In genomic region chr11:35282825-35283571, GRCm38 (mm10) we compare ENCODE assay signal across 8 mouse cellular contexts.
A peak's percentile ranks its signal among the peaks of the same experiment; 100 is the strongest.
DNase-seq lines count a peak whose midpoint lies in the region; ATAC-seq and TF ChIP-seq lines count a peak whose summit lies in the region.

No protein-coding gene starts in this region.

- H3K9me3 ChIP-seq in liver, postnatal 0 days (ENCODE audit: low read length): no peaks in the 10 kb centered on the region
- H3K9me3 ChIP-seq in embryonic facial prominence, embryonic 13.5 days: no peaks in the 10 kb centered on the region
- no peaks in the 10 kb centered on the region for H3K9me3 ChIP-seq in liver, embryonic 11.5 days (ENCODE audit: control insufficient read depth, low read length)

- no peak overlapping the region for H3K27ac ChIP-seq in liver, postnatal 0 days (ENCODE audit: low read depth)
- peak overlapping the region; percentile 75 for H3K27ac ChIP-seq in embryonic facial prominence, embryonic 13.5 days
- H3K27ac ChIP-seq in left cerebral cortex, adult 2 months: peak overlapping the region; percentile 83
- H3K27ac ChIP-seq in olfactory bulb, adult 2 months (ENCODE audit: insufficient read depth, low read depth, low read length): peak overlapping the region; percentile 84
- H3K27ac ChIP-seq in liver, embryonic 11.5 days (ENCODE audit: low read depth, low read length): no peak overlapping the region

- no peak for TF ChIP-seq CTCF in liver, postnatal 0 days (IDR thresholded peaks at IDR 0.05; ENCODE audit: low read depth)
- TF ChIP-seq CTCF in left cerebral cortex, adult 2 months (IDR thresholded peaks at IDR 0.05): no peak
- TF ChIP-seq CTCF in olfactory bulb, adult 2 months (IDR thresholded peaks at IDR 0.05; ENCODE audit: insufficient read depth, low read depth, low read length): no peak

- ATAC-seq in liver, postnatal 0 days: no peak
- peak; percentile 49 for ATAC-seq in embryonic facial prominence, embryonic 13.5 days (ENCODE audit: insufficient number of reproducible peaks, insufficient read depth, low FRiP score, low TSS enrichment, low read depth)
- ATAC-seq in liver, embryonic 11.5 days (replicated peaks; ENCODE audit: low FRiP score): no peak

- H3K27me3 ChIP-seq in liver, postnatal 0 days (ENCODE audit: insufficient read depth, low read length): no peaks in the 10 kb centered on the region
- H3K27me3 ChIP-seq in embryonic facial prominence, embryonic 13.5 days: no peaks in the 10 kb centered on the region
- no peaks in the 10 kb centered on the region for H3K27me3 ChIP-seq in liver, embryonic 11.5 days (replicated peaks; ENCODE audit: control insufficient read depth, insufficient read depth, low read length)

- H3K4me1 ChIP-seq in liver, postnatal 0 days (ENCODE audit: insufficient read depth): peaks cover 4% of the 10 kb centered on the region; the same call in 1 of the 2 replicates
- peaks cover 55% of the 10 kb centered on the region for H3K4me1 ChIP-seq in embryonic facial prominence, embryonic 13.5 days
- H3K4me1 ChIP-seq in olfactory bulb, adult 2 months (ENCODE audit: control insufficient read depth, insufficient read depth, low read length): peaks cover 26% of the 10 kb centered on the region
- no peaks in the 10 kb centered on the region for H3K4me1 ChIP-seq in liver, embryonic 11.5 days (replicated peaks; ENCODE audit: control insufficient read depth, insufficient read depth, low read length)

- H3K4me2 ChIP-seq in liver, postnatal 0 days (ENCODE audit: low read depth, low read length): no peak overlapping the region
- peak overlapping the region; percentile 31 for H3K4me2 ChIP-seq in embryonic facial prominence, embryonic 13.5 days
- no peak overlapping the region for H3K4me2 ChIP-seq in liver, embryonic 11.5 days

- TF ChIP-seq EP300 in liver, postnatal 0 days (IDR thresholded peaks at IDR 0.05; ENCODE audit: low read depth): no peak

- no peak for TF ChIP-seq POLR2A in olfactory bulb, adult 2 months (IDR thresholded peaks at IDR 0.05; ENCODE audit: insufficient read depth, low read depth, low read length)

- DNase-seq in liver: peak; percentile 11
- no peak for DNase-seq in liver, postnatal 0 days
- peak; percentile 50 to 51 for DNase-seq in left cerebral cortex, adult 2 months (ENCODE audit: extremely low spot score in 1 of 2, low spot score in 2 of 2)
- no peak for DNase-seq in liver, embryonic 11.5 days (ENCODE audit: low spot score)
- DNase-seq in gastrocnemius, adult 18-20 months (ENCODE audit: low spot score): no peak
- no peak for DNase-seq in gastrocnemius, postnatal 14 days

- 53% methylated on average over 12 of the region's 12 CpGs for WGBS in liver, postnatal 0 days (ENCODE audit: insufficient replicate concordance)
- WGBS in embryonic facial prominence, embryonic 13.5 days: 13% methylated on average over 12 of the region's 12 CpGs
- WGBS in olfactory bulb, adult 2 months: 20% methylated on average over 12 of the region's 12 CpGs
- WGBS in liver, embryonic 11.5 days: 38% methylated on average over 12 of the region's 12 CpGs

- no peaks in the 10 kb centered on the region for H3K36me3 ChIP-seq in liver, postnatal 0 days (replicated peaks; ENCODE audit: insufficient read depth, low read length)
- H3K36me3 ChIP-seq in embryonic facial prominence, embryonic 13.5 days: no peaks in the 10 kb centered on the region
- no peaks in the 10 kb centered on the region for H3K36me3 ChIP-seq in liver, embryonic 11.5 days (ENCODE audit: control insufficient read depth, insufficient read depth, low read length)

- H3K9ac ChIP-seq in liver, postnatal 0 days (replicated peaks): no peak overlapping the region
- 0 out of 2 replicates have a peak overlapping the region, but pooled peaks have one; percentile 44 for H3K9ac ChIP-seq in embryonic facial prominence, embryonic 13.5 days
- no peak overlapping the region for H3K9ac ChIP-seq in liver, embryonic 11.5 days (ENCODE audit: low read depth, low read length)

- intact Hi-C loops in left cerebral cortex, adult 2 months (cut with DNase I): loop anchor here (5.0 kb wide), 1 partner anchor 161 kb away; the partner anchor contains the start of gene Slit3
- intact Hi-C loops in gastrocnemius, postnatal 14 days (cut with DNase I; ENCODE audit: low total_unique reads): no loop called here

- no peak overlapping the region for H3K4me3 ChIP-seq in liver, postnatal 0 days (ENCODE audit: low read depth, low read length)
- H3K4me3 ChIP-seq in embryonic facial prominence, embryonic 13.5 days: no peak overlapping the region
- H3K4me3 ChIP-seq in left cerebral cortex, adult 2 months: no peak overlapping the region
- no peak overlapping the region for H3K4me3 ChIP-seq in olfactory bulb, adult 2 months (ENCODE audit: insufficient read depth, low read depth, low read length)
- no peak overlapping the region for H3K4me3 ChIP-seq in liver, embryonic 11.5 days (ENCODE audit: low read depth, low read length)

Comparison
In these comparisons a context has a peak if more than half of its experiments do, and no peak if none do; other contexts are left out.
1. DNase-seq: peak in liver (single experiment) and left cerebral cortex, adult 2 months (2 of 2); none in liver, postnatal 0 days (single experiment), liver, embryonic 11.5 days (single experiment), gastrocnemius, adult 18-20 months (single experiment) and gastrocnemius, postnatal 14 days (single experiment).
2. H3K27ac ChIP-seq: peak in embryonic facial prominence, embryonic 13.5 days (single experiment), left cerebral cortex, adult 2 months (single experiment) and olfactory bulb, adult 2 months (single experiment); none in liver, postnatal 0 days (single experiment) and liver, embryonic 11.5 days (single experiment).